ENCODE assay signal across 8 mouse cellular contexts in genomic region chr9:60794841-60795351, GRCm38 (mm10). TPM values are rescaled to one million over a fixed set of nuclear protein-coding genes. Genes with fewer than 3 reads are reported as not detected.
DNase-seq lines count a peak whose midpoint lies in the region; ATAC-seq and TF ChIP-seq lines count a peak whose summit lies in the region.

No protein-coding gene starts in this region.

- no peaks in the 10 kb centered on the region for H3K36me3 ChIP-seq in embryonic facial prominence, embryonic 10.5 days (replicated peaks)
- no peaks in the 10 kb centered on the region for H3K36me3 ChIP-seq in heart, embryonic 10.5 days
- H3K36me3 ChIP-seq in kidney, embryonic 14.5 days (ENCODE audit: control insufficient read depth, insufficient read depth, low read length): no peaks in the 10 kb centered on the region

- ATAC-seq in kidney, embryonic 14.5 days (ENCODE audit: low FRiP score, low TSS enrichment): peak; percentile 37; the same call in 1 of the 2 replicates
- no peak for ATAC-seq in erythroid progenitor cell, adult 5-6 weeks (replicated peaks; ENCODE audit: low FRiP score, poor library complexity, severe bottlenecking)

- H3K27me3 ChIP-seq in embryonic facial prominence, embryonic 10.5 days (replicated peaks; ENCODE audit: low read depth, poor library complexity, severe bottlenecking): no peaks in the 10 kb centered on the region
- no peaks in the 10 kb centered on the region for H3K27me3 ChIP-seq in heart, embryonic 10.5 days (ENCODE audit: insufficient read depth, poor library complexity, severe bottlenecking)
- H3K27me3 ChIP-seq in kidney, embryonic 14.5 days (ENCODE audit: control insufficient read depth, insufficient read depth, low read length): no peaks in the 10 kb centered on the region

- H3K27ac ChIP-seq in left cerebral cortex, adult 2 months: peak overlapping the region; percentile 51; the same call in 1 of the 2 replicates
- peak overlapping the region; percentile 89 for H3K27ac ChIP-seq in embryonic facial prominence, embryonic 10.5 days (replicated peaks)
- peak overlapping the region; percentile 95 for H3K27ac ChIP-seq in heart, embryonic 10.5 days
- H3K27ac ChIP-seq in kidney, embryonic 14.5 days (ENCODE audit: low read depth, low read length): peak overlapping the region; percentile 56

- DNase-seq in left cerebral cortex, adult 2 months (ENCODE audit: extremely low spot score in 1 of 2, low spot score in 2 of 2): peak in 1 of 2 experiments; percentile 9
- no peak for DNase-seq in left cerebral cortex, postnatal 14 days (ENCODE audit: low spot score in 2 of 2)
- peak; percentile 68 for DNase-seq in embryonic facial prominence, embryonic 10.5 days (ENCODE audit: low spot score)
- peak; percentile 84 for DNase-seq in heart, embryonic 10.5 days (ENCODE audit: low spot score)
- DNase-seq in lung, postnatal 10 days: peak; percentile 55
- DNase-seq in ovary, postnatal 14 days (ENCODE audit: low spot score): peak; percentile 35

- intact Hi-C loops in left cerebral cortex, adult 2 months (cut with DNase I): no loop called here
- intact Hi-C loops in left cerebral cortex, postnatal 14 days (cut with DNase I): no loop called here

- H3K4me3 ChIP-seq in left cerebral cortex, adult 2 months: peak overlapping the region; percentile 68
- H3K4me3 ChIP-seq in embryonic facial prominence, embryonic 10.5 days: peak overlapping the region; percentile 76
- peak overlapping the region; percentile 91 for H3K4me3 ChIP-seq in heart, embryonic 10.5 days
- H3K4me3 ChIP-seq in kidney, embryonic 14.5 days (ENCODE audit: low read length): peak overlapping the region; percentile 82

- peak overlapping the region; percentile 94 for H3K4me2 ChIP-seq in kidney, embryonic 14.5 days (replicated peaks; ENCODE audit: low read depth, low read length)

- no peaks in the 10 kb centered on the region for H3K9me3 ChIP-seq in embryonic facial prominence, embryonic 10.5 days
- H3K9me3 ChIP-seq in heart, embryonic 10.5 days: no peaks in the 10 kb centered on the region
- H3K9me3 ChIP-seq in kidney, embryonic 14.5 days (ENCODE audit: control insufficient read depth, low read length): no peaks in the 10 kb centered on the region

- peaks cover 39% of the 10 kb centered on the region for H3K4me1 ChIP-seq in embryonic facial prominence, embryonic 10.5 days
- peaks cover 42% of the 10 kb centered on the region for H3K4me1 ChIP-seq in heart, embryonic 10.5 days
- peaks cover 4% of the 10 kb centered on the region; the same call in 1 of the 2 replicates for H3K4me1 ChIP-seq in kidney, embryonic 14.5 days (ENCODE audit: control insufficient read depth, insufficient read depth, low read length)

- 2% methylated on average over 30 of the region's 30 CpGs for WGBS in embryonic facial prominence, embryonic 10.5 days
- WGBS in heart, embryonic 10.5 days: 1% methylated on average over 30 of the region's 30 CpGs
- under 1% methylated on average over 30 of the region's 30 CpGs for WGBS in kidney, embryonic 14.5 days

- peak overlapping the region; percentile 78 for H3K9ac ChIP-seq in kidney, embryonic 14.5 days (ENCODE audit: low read depth, low read length)

- TF ChIP-seq CTCF in left cerebral cortex, adult 2 months (IDR thresholded peaks at IDR 0.05): no peak

RNA-seq across cellular contexts. Expression of gene Uaca, which starts 0.6 kb away (rescaled TPM):
- total RNA-seq in left cerebral cortex, adult 2 months (2021): 1 to 10 TPM; 8.6 to 8.9 TPM
- 10 to 100 TPM; 10.9 to 12.3 TPM for total RNA-seq in left cerebral cortex, postnatal 14 days (2021)
- polyA plus RNA-seq in embryonic facial prominence, embryonic 10.5 days (2016; fragmentation: Nextera tagmentation; extraction: Ambion mirVana): 30.0 and 31.0 TPM in 2 replicates
- polyA plus RNA-seq in heart, embryonic 10.5 days (2016; fragmentation: Nextera tagmentation; extraction: Ambion mirVana): 34.3 and 39.5 TPM in 2 replicates
- 13.7 and 15.2 TPM in 2 replicates for polyA plus RNA-seq in kidney, embryonic 14.5 days (2014; fragmentation: Nextera tagmentation; extraction: Ambion mirVana)
- total RNA-seq in erythroid progenitor cell, adult 5-6 weeks (2015; ENCODE audit: low replicate concordance): 2.1 TPM in 1 of 2 replicates, not detected in the other
- 0.64 and 0.76 TPM in 2 replicates for total RNA-seq in erythroid progenitor cell, adult 5-6 weeks (2017; ENCODE audit: low replicate concordance)

Comparison
In these comparisons a context has a peak if more than half of its experiments do, and no peak if none do; other contexts are left out.
1. DNase-seq: peak in embryonic facial prominence, embryonic 10.5 days (single experiment), heart, embryonic 10.5 days (single experiment), lung, postnatal 10 days (single experiment) and ovary, postnatal 14 days (single experiment); none in left cerebral cortex, postnatal 14 days (0 of 2).
2. Peak in every context shown above with its lines, with median percentiles within 50 percentile points of each other: H3K27ac ChIP-seq and H3K4me3 ChIP-seq.